Mouse (Mus musculus) hindbrain, embryonic 16.5 days (tissue): Measurements from ENCODE around the gene Leng9. TPM values are rescaled to one million over a fixed set of nuclear protein-coding genes. Genes with fewer than 3 reads are reported as not detected.

Source experiments
- ATAC-seq: fragments of 200-750 bp; cut with Nextera tagmentation; 2 replicates; pipeline ENCODE4 v1.8.0; 2017; ENCODE audit warnings: moderate TSS enrichment, moderate library complexity
- H3K27ac ChIP-seq: fragments of 300-500 bp; sonication (generic); 2 replicates; pipeline ENCODE4 v1.5.1; 2014; ENCODE audit warnings: low read depth, mild to moderate bottlenecking, control low read depth, low read length, moderate library complexity
- H3K27me3 ChIP-seq: fragments of 300-500 bp; sonication (generic); replicated peaks from 2 replicates; pipeline ENCODE4 v1.6.1; 2014; ENCODE audit warnings: low read length; ENCODE audit not compliant: control insufficient read depth, insufficient read depth
- H3K36me3 ChIP-seq: fragments of 300-500 bp; sonication (generic); 2 replicates; pipeline ENCODE4 v1.6.1; 2014; ENCODE audit warnings: mild to moderate bottlenecking, low read length, moderate library complexity, mixed read lengths; ENCODE audit not compliant: control insufficient read depth, insufficient read depth
- H3K4me1 ChIP-seq: fragments of 300-500 bp; sonication (generic); 2 replicates; pipeline ENCODE4 v1.6.1; 2014; ENCODE audit warnings: low read depth, low read length; ENCODE audit not compliant: control insufficient read depth, insufficient read depth
- H3K4me2 ChIP-seq: fragments of 300-500 bp; sonication (generic); 2 replicates; pipeline ENCODE4 v1.6.1; 2014; ENCODE audit warnings: mild to moderate bottlenecking, low read length, control low read depth, moderate library complexity
- H3K4me3 ChIP-seq: fragments of 300-500 bp; sonication (generic); 2 replicates; pipeline ENCODE4 v1.5.1; 2014; ENCODE audit warnings: mild to moderate bottlenecking, low read length, control low read depth, moderate library complexity
- H3K9ac ChIP-seq: fragments of 300-500 bp; sonication (generic); 2 replicates; pipeline ENCODE4 v1.6.1; 2014; ENCODE audit warnings: low read depth, mild to moderate bottlenecking, control low read depth, low read length, moderate library complexity
- H3K9me3 ChIP-seq: fragments of 300-500 bp; sonication (generic); 2 replicates; pipeline ENCODE4 v1.6.1; 2014; ENCODE audit warnings: mild to moderate bottlenecking, low read length, moderate library complexity; ENCODE audit not compliant: control insufficient read depth
- WGBS: fragments of 180-500 bp; shearing (Covaris S2); extraction: QIAGEN DNeasy Blood & Tissue Kit; methylation state at CpG from one replicate; pipeline ENCODE4 v1.1.7; 2014; 5-methylcytosine and 5-hydroxymethylcytosine counted together
- polyA plus RNA-seq: library from polyadenylated mRNA; unstranded; fragments of >200 nt; fragmentation: Nextera tagmentation; extraction: Ambion mirVana; gene quantifications from 2 replicates; pipeline ENCODE4 v1.2.1, GENCODE M21; 2015

Gene Leng9
- polyA plus RNA-seq, 1 experiment from 2014 or later, result 6.8 TPM

GRCm38 (mm10) chr7:4130686-4131452 lies 19.3 kb downstream of the Leng9 start:
- peak; percentile 57 for ATAC-seq
- Histone ChIP-seq H3K36me3 (peaks cover 12% of the 10 kb centered on the region), H3K4me1 (peaks cover 8% of the 10 kb centered on the region; the same call in 1 of the 2 replicates), H3K27me3 (no peaks in the 10 kb centered on the region), H3K9ac (no peak overlapping the region; the same call in 1 of the 2 replicates), H3K9me3 (no peaks in the 10 kb centered on the region), H3K27ac (peak overlapping the region; percentile 31), H3K4me2 (no peak overlapping the region), H3K4me3 (no peak overlapping the region)
- WGBS, result 26% methylated on average over 13 of the region's 13 CpGs

DNA sequence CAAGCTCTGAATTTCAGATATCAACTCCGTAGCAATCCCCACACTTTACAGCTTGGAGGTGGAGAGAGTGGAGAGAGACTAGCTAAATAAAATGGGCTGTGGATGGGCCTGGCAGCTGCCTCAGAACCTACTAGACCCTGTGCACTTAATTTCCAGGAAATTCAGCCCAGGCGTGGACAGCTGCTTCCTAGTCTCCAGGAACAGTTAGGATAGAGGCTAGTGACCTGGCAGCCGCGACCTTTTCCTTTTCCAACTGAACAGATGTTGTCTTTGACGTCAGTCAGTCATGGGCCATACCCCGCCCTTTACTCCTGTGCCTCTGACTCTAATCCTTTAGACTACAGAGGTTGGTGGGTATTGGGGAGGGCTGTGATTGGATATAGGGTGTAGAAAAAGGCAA lies 21.3 kb downstream of the Leng9 start:
- Histone ChIP-seq H3K9ac (no peak overlapping the region), H3K27me3 (no peaks in the 10 kb centered on the region), H3K4me2 (no peak overlapping the region), H3K4me1 (peaks cover 22% of the 10 kb centered on the region), H3K9me3 (no peaks in the 10 kb centered on the region), H3K27ac (0 out of 2 replicates have a peak overlapping the region, but pooled peaks have one; percentile 29), H3K36me3 (peaks cover 12% of the 10 kb centered on the region), H3K4me3 (no peak overlapping the region)
- ATAC-seq, result no peak
- 67% methylated on average over 6 of the region's 6 CpGs for WGBS

DNA sequence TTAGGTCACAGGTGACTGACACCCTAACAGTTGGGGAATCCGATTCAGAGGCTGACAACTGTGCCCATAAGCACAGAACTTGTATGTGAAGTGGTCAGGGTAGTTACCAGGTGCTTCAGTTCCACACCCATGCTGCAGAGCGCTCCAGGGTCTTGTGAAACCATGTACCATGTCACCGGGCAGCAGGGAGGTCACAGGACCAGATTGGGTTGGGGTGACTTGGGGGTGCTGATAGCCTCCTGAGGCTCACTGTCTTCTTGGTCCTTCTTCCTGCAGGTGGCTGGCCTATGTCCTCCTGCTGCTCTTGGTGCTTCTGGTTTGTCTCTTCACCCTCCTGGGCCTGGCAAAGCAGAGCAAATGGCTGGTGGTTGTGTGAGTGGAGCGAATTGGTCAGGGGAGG lies 22.3 kb downstream of the Leng9 start:
- peaks cover 9% of the 10 kb centered on the region for H3K36me3 ChIP-seq
- WGBS, result 93% methylated on average over 4 of the region's 4 CpGs
- no peak for ATAC-seq
- no peaks in the 10 kb centered on the region for H3K27me3 ChIP-seq
- no peak overlapping the region for H3K4me2 ChIP-seq
- H3K4me1 ChIP-seq, result peaks cover 29% of the 10 kb centered on the region
- no peak overlapping the region for H3K4me3 ChIP-seq
- no peak overlapping the region for H3K9ac ChIP-seq
- H3K9me3 ChIP-seq, result no peaks in the 10 kb centered on the region
- H3K27ac ChIP-seq, result no peak overlapping the region

GRCm38 (mm10) chr7:4126992-4127785 lies 23.0 kb downstream of the Leng9 start:
- H3K27ac ChIP-seq, result no peak overlapping the region
- H3K9me3 ChIP-seq, result no peaks in the 10 kb centered on the region
- no peak overlapping the region for H3K4me2 ChIP-seq
- H3K4me1 ChIP-seq, result peaks cover 29% of the 10 kb centered on the region
- 84% methylated on average over 11 of the region's 11 CpGs for WGBS
- H3K4me3 ChIP-seq, result no peak overlapping the region
- H3K27me3 ChIP-seq, result no peaks in the 10 kb centered on the region
- no peak for ATAC-seq
- no peak overlapping the region for H3K9ac ChIP-seq
- peaks cover 8% of the 10 kb centered on the region for H3K36me3 ChIP-seq

DNA sequence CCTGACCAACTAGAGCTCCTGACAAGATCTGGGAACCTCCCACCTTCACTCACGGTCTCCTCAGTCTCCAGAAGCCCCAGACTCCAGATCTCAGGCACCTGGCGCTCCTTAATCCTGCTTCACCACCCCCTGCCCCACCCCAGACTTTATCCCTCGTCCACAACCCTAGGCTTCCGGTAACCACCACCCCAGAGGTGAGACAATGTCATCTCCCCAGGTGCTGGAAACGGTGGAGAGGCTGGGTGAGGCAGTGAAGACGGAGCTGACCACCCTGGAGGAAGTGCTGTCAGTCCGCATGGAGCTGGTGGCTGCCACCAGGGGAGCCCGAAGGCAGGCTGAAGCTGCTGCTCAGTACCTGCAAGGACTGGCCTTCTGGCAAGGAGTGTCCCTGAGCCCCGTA lies 24.9 kb downstream of the Leng9 start:
- WGBS, result 36% methylated on average over 9 of the region's 9 CpGs
- Histone ChIP-seq H3K4me2 (peak overlapping the region; percentile 17), H3K27ac (peak overlapping the region; percentile 88), H3K36me3 (peaks cover 6% of the 10 kb centered on the region), H3K9ac (peak overlapping the region; percentile 43; the same call in 1 of the 2 replicates), H3K9me3 (no peaks in the 10 kb centered on the region), H3K4me3 (no peak overlapping the region), H3K4me1 (peaks cover 27% of the 10 kb centered on the region), H3K27me3 (no peaks in the 10 kb centered on the region)
- ATAC-seq, result no peak

DNA sequence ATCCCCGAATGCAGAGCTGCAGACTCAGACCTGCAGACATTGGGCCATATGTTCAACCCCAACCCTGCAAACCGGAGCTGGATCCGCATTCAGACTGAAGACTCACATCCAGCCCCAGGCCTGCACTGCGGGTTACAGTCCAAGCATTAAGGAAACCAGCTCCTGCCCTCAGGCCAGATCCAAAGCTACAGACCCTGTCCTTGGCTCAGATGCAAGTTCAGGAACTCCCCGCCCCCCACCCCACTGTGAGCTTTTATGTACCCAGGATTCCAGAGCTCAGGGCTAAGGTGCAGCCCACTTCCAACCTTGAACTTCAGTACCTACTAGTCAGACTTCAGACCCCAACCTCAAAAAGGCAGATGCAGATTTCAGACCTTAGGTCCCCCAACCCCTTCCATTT lies 25.3 kb downstream of the Leng9 start:
- H3K27ac ChIP-seq, result peak overlapping the region; percentile 88
- peak overlapping the region; percentile 48 for H3K9ac ChIP-seq
- peak overlapping the region; percentile 22 for H3K4me3 ChIP-seq
- H3K9me3 ChIP-seq, result no peaks in the 10 kb centered on the region
- H3K27me3 ChIP-seq, result no peaks in the 10 kb centered on the region
- peaks cover 6% of the 10 kb centered on the region for H3K36me3 ChIP-seq
- 6% methylated on average over 5 of the region's 5 CpGs for WGBS
- peaks cover 27% of the 10 kb centered on the region for H3K4me1 ChIP-seq
- H3K4me2 ChIP-seq, result peak overlapping the region; percentile 44
- 0 out of 2 replicates have a peak, but pooled peaks have one; percentile 0 for ATAC-seq

GRCm38 (mm10) chr7:4124315-4124759 lies 25.8 kb downstream of the Leng9 start:
- peak overlapping the region; percentile 22 for H3K4me3 ChIP-seq
- peak overlapping the region; percentile 88 for H3K27ac ChIP-seq
- H3K4me1 ChIP-seq, result peaks cover 27% of the 10 kb centered on the region
- peak overlapping the region; percentile 44 for H3K4me2 ChIP-seq
- H3K36me3 ChIP-seq, result peaks cover 6% of the 10 kb centered on the region
- peak; percentile 88 for ATAC-seq
- H3K27me3 ChIP-seq, result no peaks in the 10 kb centered on the region
- H3K9me3 ChIP-seq, result no peaks in the 10 kb centered on the region
- peak overlapping the region; percentile 48 for H3K9ac ChIP-seq
- WGBS, result 0% methylated on average over 10 of the region's 10 CpGs

DNA sequence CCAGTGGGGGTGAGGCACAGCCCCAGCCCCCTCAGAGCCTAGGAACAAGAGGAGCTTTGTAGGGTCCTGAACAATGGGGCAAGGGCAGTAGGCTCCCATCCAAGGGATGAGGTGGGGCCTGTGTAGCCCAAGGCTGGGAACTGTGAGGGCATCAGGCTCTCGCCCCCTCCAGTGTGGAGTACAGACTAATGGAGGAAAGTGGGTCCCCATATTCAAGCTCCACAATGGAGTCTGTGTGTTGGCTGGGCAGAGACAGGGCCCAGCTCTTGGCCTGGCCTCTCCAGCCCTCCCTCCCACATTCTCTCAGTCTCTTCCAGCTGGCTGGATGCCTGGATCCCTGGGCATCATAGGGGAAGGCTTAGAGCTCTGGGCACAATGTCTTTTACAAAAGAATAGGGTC lies 26.4 kb downstream of the Leng9 start:
- H3K9me3 ChIP-seq, result no peaks in the 10 kb centered on the region
- 22% methylated on average over 1 of the region's 1 CpGs for WGBS
- peak overlapping the region; percentile 44 for H3K9ac ChIP-seq
- peak overlapping the region; percentile 44 for H3K4me2 ChIP-seq
- H3K4me1 ChIP-seq, result peaks cover 27% of the 10 kb centered on the region
- H3K36me3 ChIP-seq, result peaks cover 6% of the 10 kb centered on the region
- H3K27ac ChIP-seq, result peak overlapping the region; percentile 88
- peak; percentile 80 for ATAC-seq
- H3K4me3 ChIP-seq, result peak overlapping the region; percentile 13
- H3K27me3 ChIP-seq, result no peaks in the 10 kb centered on the region

GRCm38 (mm10) chr7:4122783-4123182 lies 27.4 kb downstream of the Leng9 start:
- Histone ChIP-seq H3K36me3 (peaks cover 2% of the 10 kb centered on the region), H3K27me3 (no peaks in the 10 kb centered on the region), H3K9ac (0 out of 2 replicates have a peak overlapping the region, but pooled peaks have one; percentile 2), H3K4me2 (peak overlapping the region; percentile 74), H3K4me1 (peaks cover 27% of the 10 kb centered on the region), H3K9me3 (no peaks in the 10 kb centered on the region), H3K4me3 (no peak overlapping the region), H3K27ac (peak overlapping the region; percentile 88)
- 68% methylated on average over 10 of the region's 10 CpGs for WGBS
- ATAC-seq, result no peak
